Mouse (Mus musculus): ENCODE data around the gene Lrrtm3. TPM values are rescaled to one million over a fixed set of nuclear protein-coding genes. Genes with fewer than 3 reads are reported as not detected.
A peak's percentile ranks its signal among the peaks of the same experiment; 100 is the strongest.

The Lrrtm3 gene
- polyA plus RNA-seq (2016; fragmentation: Nextera tagmentation; extraction: Ambion mirVana): 0.62 and 0.88 TPM in 2 replicates

DNA sequence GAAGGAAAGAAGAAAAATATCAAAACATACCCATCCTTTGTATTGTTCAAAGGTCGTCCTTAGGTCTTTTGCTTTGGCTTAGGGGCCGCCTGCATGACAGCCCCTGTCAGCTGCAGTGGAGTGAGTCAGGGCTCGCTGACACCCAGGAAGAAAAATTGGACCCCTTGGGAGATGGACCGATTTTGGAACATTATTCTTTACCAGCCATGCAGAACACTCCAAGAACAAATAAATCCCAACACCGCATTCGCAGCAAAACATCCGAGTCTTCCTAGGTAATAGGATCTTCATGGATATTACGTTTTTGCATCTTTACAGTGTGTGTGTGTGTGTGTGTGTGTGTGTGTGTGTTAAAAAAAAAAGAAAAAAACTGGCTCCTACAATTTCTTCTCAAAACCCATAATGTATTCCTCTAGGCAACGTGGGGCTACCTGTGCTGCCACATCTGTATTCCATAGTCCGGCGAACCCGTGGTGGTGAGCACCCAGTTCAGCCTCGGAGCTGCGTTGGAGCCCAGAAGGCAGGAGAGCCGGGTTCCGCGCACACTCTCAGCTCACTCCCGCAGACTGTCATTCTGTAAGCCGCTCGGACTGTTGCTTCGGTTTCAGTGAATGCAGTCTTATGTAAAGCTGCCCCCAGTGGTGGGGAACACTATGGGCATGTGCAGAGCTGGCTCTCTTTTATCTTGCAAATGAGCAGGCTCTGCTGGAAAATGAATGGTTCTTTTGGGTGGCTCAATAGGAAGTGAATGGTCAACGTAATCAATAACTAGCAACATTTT, at the start of gene Lrrtm3:
Lrrtm3 (minus strand) TSS at position 598 of the 781 bp plus-strand sequence.
- Histone ChIP-seq H3K4me3 (peak within 1 kb of the TSS; percentile 50), H3K27ac (replicated peaks) (no peak within 1 kb of the TSS), H3K36me3 (replicated peaks) (no peaks in the 10 kb centered on the region), H3K27me3 (replicated peaks; ENCODE audit: low read depth, poor library complexity, severe bottlenecking) (peaks cover 58% of the 10 kb centered on the region), H3K9me3 (no peaks in the 10 kb centered on the region), H3K4me1 (peaks cover 25% of the 10 kb centered on the region)
- WGBS: under 1% methylated on average over 22 of the region's 22 CpGs
- DNase-seq (ENCODE audit: low spot score): peak; percentile 78

GRCm38 (mm10) chr10:64135481-64135880, 45.4 kb upstream of the Lrrtm3 start:
- 54% methylated on average over 7 of the region's 7 CpGs for WGBS

GRCm38 (mm10) chr10:64133461-64133860, 43.4 kb upstream of the Lrrtm3 start:
- Histone ChIP-seq H3K36me3 (replicated peaks) (no peaks in the 10 kb centered on the region), H3K27ac (replicated peaks) (no peak overlapping the region), H3K4me1 (peaks cover 5% of the 10 kb centered on the region; the same call in 1 of the 2 replicates), H3K9me3 (no peaks in the 10 kb centered on the region), H3K27me3 (replicated peaks; ENCODE audit: low read depth, poor library complexity, severe bottlenecking) (no peaks in the 10 kb centered on the region), H3K4me3 (no peak overlapping the region)
- 81% methylated on average over 3 of the region's 3 CpGs for WGBS
- DNase-seq (ENCODE audit: low spot score): no peak

More at GRCm38 (mm10) chr10:64135481-64135880, 45.4 kb upstream of the Lrrtm3 start:
- no peak for DNase-seq (ENCODE audit: low spot score)
- peaks cover 5% of the 10 kb centered on the region; the same call in 1 of the 2 replicates for H3K4me1 ChIP-seq
- H3K27ac ChIP-seq (replicated peaks): no peak overlapping the region
- no peaks in the 10 kb centered on the region for H3K9me3 ChIP-seq
- no peaks in the 10 kb centered on the region for H3K27me3 ChIP-seq (replicated peaks; ENCODE audit: low read depth, poor library complexity, severe bottlenecking)
- no peak overlapping the region for H3K4me3 ChIP-seq
- no peaks in the 10 kb centered on the region for H3K36me3 ChIP-seq (replicated peaks)

DNA sequence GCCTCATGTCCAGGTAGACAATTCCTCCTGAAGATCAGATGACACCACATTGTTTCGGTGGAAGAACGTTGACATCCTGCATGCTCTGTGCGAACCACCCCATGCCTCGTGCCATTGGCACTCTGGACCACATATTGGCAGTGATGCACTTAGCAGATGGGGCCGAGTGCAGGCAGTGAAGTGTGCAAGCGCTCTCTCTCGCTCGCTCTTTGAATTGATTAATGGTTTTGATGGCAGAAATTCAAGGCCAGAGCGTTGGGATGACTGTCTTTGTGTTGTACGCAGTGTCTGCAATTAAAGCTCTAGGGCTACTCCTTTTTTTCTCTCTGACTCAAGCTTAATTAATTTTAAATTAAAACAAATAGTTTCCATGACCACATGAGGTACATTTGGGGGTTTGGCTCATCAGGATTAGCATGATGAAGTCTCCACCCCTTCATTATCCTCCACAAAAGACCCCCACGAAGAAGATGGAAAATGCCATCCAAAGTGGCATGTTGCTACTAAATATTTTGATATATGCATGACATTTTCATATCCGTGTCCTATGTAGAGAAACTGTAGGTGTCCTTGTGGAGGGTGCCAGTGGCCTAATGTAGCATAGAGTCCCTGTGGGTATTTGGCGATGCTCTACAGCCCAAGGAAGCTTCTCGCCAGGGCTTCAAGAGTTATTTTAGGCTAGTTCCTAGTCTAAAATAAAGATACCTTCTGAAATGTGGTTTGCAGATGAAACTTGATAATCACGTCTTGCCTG, 40.5 kb upstream of the Lrrtm3 start:
- 90% methylated on average over 15 of the region's 15 CpGs for WGBS
- no peaks in the 10 kb centered on the region for H3K4me1 ChIP-seq
- no peaks in the 10 kb centered on the region for H3K9me3 ChIP-seq
- no peaks in the 10 kb centered on the region for H3K36me3 ChIP-seq (replicated peaks)
- H3K4me3 ChIP-seq: no peak overlapping the region
- no peak for DNase-seq (ENCODE audit: low spot score)
- H3K27me3 ChIP-seq (replicated peaks; ENCODE audit: low read depth, poor library complexity, severe bottlenecking): no peaks in the 10 kb centered on the region
- no peak overlapping the region for H3K27ac ChIP-seq (replicated peaks)

GRCm38 (mm10) chr10:64118833-64119232, 28.8 kb upstream of the Lrrtm3 start:
- Histone ChIP-seq H3K27me3 (replicated peaks; ENCODE audit: low read depth, poor library complexity, severe bottlenecking) (no peaks in the 10 kb centered on the region), H3K4me3 (no peak overlapping the region), H3K36me3 (replicated peaks) (no peaks in the 10 kb centered on the region), H3K27ac (replicated peaks) (no peak overlapping the region), H3K4me1 (no peaks in the 10 kb centered on the region), H3K9me3 (no peaks in the 10 kb centered on the region)
- DNase-seq (ENCODE audit: low spot score): no peak
- WGBS: 81% methylated on average over 3 of the region's 3 CpGs

GRCm38 (mm10) chr10:64115246-64115645, 25.2 kb upstream of the Lrrtm3 start:
- Histone ChIP-seq H3K36me3 (replicated peaks) (no peaks in the 10 kb centered on the region), H3K4me1 (no peaks in the 10 kb centered on the region), H3K27me3 (replicated peaks; ENCODE audit: low read depth, poor library complexity, severe bottlenecking) (no peaks in the 10 kb centered on the region), H3K9me3 (no peaks in the 10 kb centered on the region), H3K27ac (replicated peaks) (no peak overlapping the region), H3K4me3 (no peak overlapping the region)
- 94% methylated on average over 11 of the region's 11 CpGs for WGBS
- DNase-seq (ENCODE audit: low spot score): no peak

DNA sequence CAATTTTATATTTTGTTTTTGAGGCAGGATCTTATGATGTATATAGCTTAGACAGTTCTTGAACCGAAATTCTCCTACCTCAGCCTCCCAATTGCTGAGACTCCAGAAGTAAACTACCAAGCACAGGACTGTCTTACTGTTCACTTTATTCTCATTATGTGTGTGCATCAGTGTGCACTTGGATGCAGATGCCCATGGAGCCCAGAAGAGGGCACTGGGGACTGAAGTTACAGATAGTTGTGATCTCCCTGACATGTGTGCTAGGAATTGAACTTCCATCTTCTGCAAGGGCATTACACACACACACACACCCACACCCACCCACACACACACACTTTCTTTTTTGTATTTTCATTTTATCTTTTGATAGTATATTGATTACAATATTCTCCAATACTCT, 6.5 kb upstream of the Lrrtm3 start:
- H3K9me3 ChIP-seq: no peaks in the 10 kb centered on the region
- no peak for DNase-seq (ENCODE audit: low spot score)
- no peaks in the 10 kb centered on the region for H3K4me1 ChIP-seq
- no peaks in the 10 kb centered on the region for H3K36me3 ChIP-seq (replicated peaks)
- no peak overlapping the region for H3K4me3 ChIP-seq
- WGBS: 96% methylated on average over 1 of the region's 1 CpGs
- H3K27ac ChIP-seq (replicated peaks): no peak overlapping the region
- peaks cover 1% of the 10 kb centered on the region; the same call in 1 of the 2 replicates for H3K27me3 ChIP-seq (replicated peaks; ENCODE audit: low read depth, poor library complexity, severe bottlenecking)

- H3K9me3 ChIP-seq: no peaks in the 10 kb centered on the region
- 13% methylated on average over 19 of the region's 19 CpGs for WGBS
- peaks cover 58% of the 10 kb centered on the region for H3K27me3 ChIP-seq (replicated peaks; ENCODE audit: low read depth, poor library complexity, severe bottlenecking)
- H3K27ac ChIP-seq (replicated peaks): no peak overlapping the region
- DNase-seq (ENCODE audit: low spot score): peak; percentile 14
- H3K4me3 ChIP-seq: peak overlapping the region; percentile 12; the same call in 1 of the 2 replicates
- H3K36me3 ChIP-seq (replicated peaks): no peaks in the 10 kb centered on the region
- peaks cover 26% of the 10 kb centered on the region for H3K4me1 ChIP-seq
These were observed 1.2 kb downstream of the Lrrtm3 start for GRCm38 (mm10) chr10:64088774-64089460.

DNA sequence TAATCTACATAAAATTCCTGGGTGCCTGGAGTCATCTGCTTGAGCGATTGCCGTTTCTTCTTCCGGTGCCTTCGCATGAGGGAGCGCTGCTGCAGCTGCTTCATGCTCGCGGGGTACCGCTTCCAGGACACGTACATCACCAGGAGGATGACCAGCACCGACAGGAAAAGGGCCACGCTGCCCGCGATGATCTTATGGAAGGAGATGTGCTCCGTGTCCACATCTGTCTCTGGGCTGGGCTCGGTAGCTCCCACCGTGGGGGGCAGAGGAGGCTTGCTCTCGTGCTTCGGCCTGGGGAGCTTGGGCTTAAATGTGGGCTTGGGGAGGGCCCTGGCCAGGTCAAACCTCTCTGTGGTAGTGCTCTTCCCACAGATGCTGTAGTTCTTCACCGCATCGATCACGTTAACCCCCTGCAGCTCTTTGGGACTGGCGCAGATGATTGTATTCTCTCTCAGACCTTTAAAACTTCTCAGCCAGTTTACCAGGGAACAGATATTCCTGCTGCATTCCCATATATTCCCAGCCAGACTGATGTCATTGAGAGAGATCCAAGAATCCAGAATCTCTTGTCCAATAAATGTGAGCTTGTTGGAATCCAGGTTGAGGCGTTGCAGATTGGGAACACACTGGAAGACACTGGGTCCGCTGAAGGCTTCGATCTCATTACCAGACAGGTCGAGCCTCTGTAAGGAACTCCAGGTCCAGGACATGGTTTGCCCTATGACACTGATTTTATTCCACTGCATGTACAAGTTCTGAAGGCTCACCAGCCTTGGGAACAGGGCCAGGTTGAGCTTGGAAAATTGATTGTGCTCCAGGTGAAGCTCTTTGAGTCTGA, 1.9 kb downstream of the Lrrtm3 start:
- no peak overlapping the region for H3K27ac ChIP-seq (replicated peaks)
- peak; percentile 48 for DNase-seq (ENCODE audit: low spot score)
- H3K36me3 ChIP-seq (replicated peaks): no peaks in the 10 kb centered on the region
- peak overlapping the region; percentile 53 for H3K4me3 ChIP-seq
- no peaks in the 10 kb centered on the region for H3K9me3 ChIP-seq
- peaks cover 29% of the 10 kb centered on the region for H3K4me1 ChIP-seq
- H3K27me3 ChIP-seq (replicated peaks; ENCODE audit: low read depth, poor library complexity, severe bottlenecking): peaks cover 58% of the 10 kb centered on the region
- 3% methylated on average over 26 of the region's 26 CpGs for WGBS

DNA sequence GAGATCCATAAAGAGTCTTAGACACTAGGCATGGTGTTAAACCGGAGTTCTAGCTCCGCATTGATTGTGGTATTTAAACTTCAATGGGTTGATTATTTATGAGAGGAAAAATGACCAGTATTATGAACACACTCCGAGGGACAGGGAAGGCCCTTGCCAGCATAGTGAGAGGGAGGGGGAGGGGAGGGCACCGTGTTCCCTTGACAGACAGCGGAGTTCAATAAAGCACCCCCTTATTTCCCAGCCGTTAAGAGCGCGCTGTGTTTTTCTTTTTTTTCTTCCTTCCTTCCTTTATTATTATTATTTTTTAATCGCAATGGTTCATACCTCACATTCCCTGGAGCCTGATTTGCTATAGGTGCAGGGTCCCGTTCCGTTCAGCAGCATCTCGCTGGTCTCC, 2.6 kb downstream of the Lrrtm3 start:
- peak; percentile 23 for DNase-seq (ENCODE audit: low spot score)
- H3K4me1 ChIP-seq: peaks cover 29% of the 10 kb centered on the region
- no peak overlapping the region for H3K27ac ChIP-seq (replicated peaks)
- H3K36me3 ChIP-seq (replicated peaks): no peaks in the 10 kb centered on the region
- H3K9me3 ChIP-seq: no peaks in the 10 kb centered on the region
- WGBS: 2% methylated on average over 12 of the region's 12 CpGs
- H3K27me3 ChIP-seq (replicated peaks; ENCODE audit: low read depth, poor library complexity, severe bottlenecking): peaks cover 58% of the 10 kb centered on the region
- H3K4me3 ChIP-seq: peak overlapping the region; percentile 53

DNA sequence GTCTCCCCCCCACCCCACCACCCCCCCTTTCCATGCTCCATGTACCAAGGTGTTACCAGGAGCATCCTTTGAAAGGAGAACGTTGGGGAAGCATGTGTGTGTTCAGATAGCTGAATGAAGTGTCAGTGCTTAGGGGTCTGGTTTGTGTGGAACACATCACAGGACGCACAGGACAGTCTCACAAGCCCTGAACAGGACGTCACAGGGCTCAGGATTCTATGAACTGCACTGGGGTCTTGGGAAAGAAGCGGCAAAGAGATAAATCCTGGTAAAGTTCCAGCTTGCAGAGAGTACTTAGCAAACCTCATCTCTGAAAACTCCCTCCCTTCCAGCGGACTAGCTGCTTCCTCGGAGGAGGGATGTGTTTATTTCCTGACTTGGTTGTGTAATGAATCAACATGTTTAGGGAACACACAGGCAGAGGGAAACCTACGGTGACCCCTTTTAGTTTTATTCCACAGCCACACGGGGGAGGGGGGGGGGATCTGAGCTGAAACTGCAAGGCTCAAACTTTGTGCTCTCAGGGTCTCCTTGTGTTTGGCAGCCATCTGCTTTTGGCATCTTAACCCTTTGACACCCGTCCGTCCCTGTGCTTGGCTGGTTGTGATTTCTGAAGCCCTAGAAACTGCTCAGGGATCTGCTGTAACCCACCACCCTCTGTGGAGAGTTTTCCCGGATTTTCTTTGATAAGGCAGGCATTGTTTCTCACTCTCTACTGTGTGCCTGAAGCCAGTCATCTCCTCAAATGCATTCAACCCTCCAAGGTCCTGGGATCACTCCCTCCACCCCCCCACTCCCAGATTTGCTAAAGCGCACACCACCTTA, 3.3 kb downstream of the Lrrtm3 start:
- H3K4me3 ChIP-seq: peak overlapping the region; percentile 53
- H3K9me3 ChIP-seq: no peaks in the 10 kb centered on the region
- H3K27ac ChIP-seq (replicated peaks): no peak overlapping the region
- H3K4me1 ChIP-seq: peaks cover 29% of the 10 kb centered on the region
- WGBS: 5% methylated on average over 12 of the region's 12 CpGs
- H3K27me3 ChIP-seq (replicated peaks; ENCODE audit: low read depth, poor library complexity, severe bottlenecking): peaks cover 58% of the 10 kb centered on the region
- peak; percentile 39 for DNase-seq (ENCODE audit: low spot score)
- H3K36me3 ChIP-seq (replicated peaks): no peaks in the 10 kb centered on the region

Data from embryonic facial prominence, embryonic 10.5 days (tissue).